Mouse (Mus musculus) liver, embryonic 14 days (tissue): ENCODE measurements around the gene Ceacam14. TPM values are rescaled to one million over a fixed set of nuclear protein-coding genes. Genes with fewer than 3 reads are reported as not detected.

ENCODE experiments used
- polyA plus RNA-seq: library from polyadenylated mRNA; depleted of rRNA; stranded (reverse); fragments of >200 nt; gene quantifications from 2 replicates; pipeline ENCODE4 v1.2.3, GENCODE M21; 2012; rRNA removed

The Ceacam14 gene
- polyA plus RNA-seq: 0.14 and 0.41 TPM in 2 replicates

DNA sequence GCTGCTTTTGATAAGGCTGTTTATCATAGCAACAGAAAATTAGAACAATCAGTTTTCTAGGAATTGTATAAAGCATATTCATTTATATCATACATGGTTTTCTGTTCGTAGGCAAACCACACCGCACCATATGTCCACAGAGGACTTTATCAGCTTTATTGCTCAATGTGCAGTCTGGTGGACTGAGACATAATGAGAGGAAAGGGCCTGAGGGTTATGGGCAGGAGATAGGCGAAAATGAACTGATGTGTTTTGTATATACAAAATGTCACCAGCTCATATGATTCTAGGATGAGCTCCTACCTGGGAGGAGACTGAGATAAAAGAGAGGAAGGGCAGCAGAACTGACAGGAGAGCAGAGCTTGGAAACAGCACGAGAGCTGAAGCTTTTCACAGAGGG, at the start of gene Ceacam14:
Ceacam14 (plus strand) TSS at position 301 of the 400 bp plus-strand sequence.

Other genes with a start within 250 kb of the Ceacam14 start
- gene Ceacam5, start 99.4 kb upstream of the Ceacam14 start, polyA plus RNA-seq: 0.01 and 0.09 TPM in 2 replicates
- gene Gm5155, start 59.1 kb downstream of the Ceacam14 start, polyA plus RNA-seq: 0.01 and 0.02 TPM in 2 replicates
- gene Ceacam11, start 159.5 kb downstream of the Ceacam14 start, polyA plus RNA-seq: 0.11 and 0.56 TPM in 2 replicates
- gene Ceacam13, start 197.3 kb downstream of the Ceacam14 start, polyA plus RNA-seq: not detected in 2 replicates